Mouse (Mus musculus) forebrain, embryonic 16.5 days (tissue): Measurements from ENCODE around the gene Muc13. TPM values are rescaled to one million over a fixed set of nuclear protein-coding genes. Genes with fewer than 3 reads are reported as not detected.

Experiments
- polyA plus RNA-seq: library from polyadenylated mRNA; unstranded; fragments of >200 nt; fragmentation: Nextera tagmentation; extraction: Ambion mirVana; gene quantifications from 2 replicates; pipeline ENCODE4 v1.2.1, GENCODE M21; 2015

The Muc13 gene
- polyA plus RNA-seq, 1 experiment from 2014 or later, result 0.11 TPM

Other genes starting within 250 kb of the Muc13 start
- 18.6 and 19.7 TPM in 2 replicates for gene Heg1, start 109.7 kb upstream of the Muc13 start, polyA plus RNA-seq
- 7.7 and 10.5 TPM in 2 replicates for gene Itgb5, start 35.6 kb downstream of the Muc13 start, polyA plus RNA-seq
- gene Umps, start 173.0 kb downstream of the Muc13 start, polyA plus RNA-seq, result 30.9 and 32.6 TPM in 2 replicates